Mouse (Mus musculus): Measurements from ENCODE around the gene Icmt. TPM values are rescaled to one million over a fixed set of nuclear protein-coding genes. Genes with fewer than 3 reads are reported as not detected.

The Icmt gene
- polyA plus RNA-seq, 1 experiment from 2014 or later, result 23.5 TPM

DNA sequence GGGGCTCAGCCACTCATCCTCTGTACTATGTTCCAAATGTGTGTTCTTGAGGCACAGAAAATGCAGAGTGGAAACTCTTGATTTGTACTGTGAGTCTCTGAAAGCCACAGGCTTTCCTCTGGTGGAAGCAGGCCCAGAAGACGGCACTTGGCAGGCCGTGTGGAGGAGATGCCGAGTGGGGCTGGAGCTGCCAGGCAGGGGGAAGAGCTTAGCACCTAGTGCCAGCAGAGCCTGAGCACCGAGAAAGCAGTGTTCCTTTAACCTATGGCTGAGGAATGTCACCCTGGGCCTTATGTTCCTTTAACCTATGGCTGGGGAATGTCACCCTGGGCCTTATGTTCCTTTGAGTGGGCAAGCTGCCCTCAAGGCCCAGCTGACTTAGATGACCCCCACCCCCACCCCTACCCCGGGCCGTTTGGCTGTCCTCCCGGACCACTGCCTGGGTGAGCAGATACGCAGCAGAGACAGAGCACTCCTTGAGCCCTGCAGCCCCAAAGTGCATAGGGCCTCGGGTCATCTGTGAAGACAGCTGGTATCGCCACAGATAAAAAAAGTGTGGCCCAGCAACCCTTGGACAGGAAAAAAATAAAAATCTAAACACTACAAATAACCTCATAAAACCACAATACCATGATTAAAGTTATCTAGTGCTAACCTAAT, 30.7 kb upstream of the Icmt start:
- Histone ChIP-seq H3K27me3 (no peaks in the 10 kb centered on the region), H3K4me2 (no peak overlapping the region), H3K27ac (no peak overlapping the region), H3K4me3 (no peak overlapping the region), H3K9ac (0 out of 2 replicates have a peak overlapping the region, but pooled peaks have one; percentile 22), H3K9me3 (no peaks in the 10 kb centered on the region), H3K36me3 (no peaks in the 10 kb centered on the region), H3K4me1 (peaks cover 52% of the 10 kb centered on the region)
- ATAC-seq (ENCODE audit: insufficient number of reproducible peaks, insufficient read depth, low FRiP score, low TSS enrichment, low read depth), result no peak
- WGBS, result 53% methylated on average over 10 of the region's 10 CpGs

DNA sequence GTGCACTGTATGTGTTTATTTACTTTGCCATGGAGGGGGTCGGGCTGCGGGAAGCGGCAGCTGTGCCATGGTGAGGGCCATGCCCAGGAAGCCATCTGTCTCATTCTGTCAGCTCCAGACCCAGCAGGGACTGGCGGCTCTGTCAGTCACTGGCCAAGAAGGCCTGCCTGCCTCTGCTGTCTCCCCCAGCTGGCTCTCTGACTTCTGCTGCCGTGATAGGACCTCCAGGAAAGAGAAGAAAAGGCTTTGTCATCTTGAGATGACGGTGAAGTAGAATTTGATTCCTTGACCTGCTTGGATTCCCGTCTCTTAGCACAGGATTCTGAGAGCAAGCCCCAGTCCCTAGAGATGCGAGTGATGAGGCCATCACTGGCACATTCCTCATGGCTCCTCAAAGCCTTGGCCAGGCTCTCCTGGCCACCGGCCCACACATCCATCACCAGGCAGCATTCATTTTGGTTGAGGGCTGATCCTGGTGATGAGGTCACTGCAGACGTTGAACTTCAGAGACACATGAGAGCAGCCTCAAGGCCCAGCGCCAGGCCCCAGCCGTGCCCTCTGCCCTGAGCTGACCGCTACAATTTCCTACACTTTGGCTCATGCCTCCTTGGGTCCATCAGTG, 29.2 kb upstream of the Icmt start:
- Histone ChIP-seq H3K4me2 (no peak overlapping the region), H3K36me3 (no peaks in the 10 kb centered on the region), H3K27ac (no peak overlapping the region), H3K9me3 (no peaks in the 10 kb centered on the region), H3K4me1 (peaks cover 52% of the 10 kb centered on the region), H3K9ac (0 out of 2 replicates have a peak overlapping the region, but pooled peaks have one; percentile 40), H3K4me3 (no peak overlapping the region), H3K27me3 (no peaks in the 10 kb centered on the region)
- no peak for ATAC-seq (ENCODE audit: insufficient number of reproducible peaks, insufficient read depth, low FRiP score, low TSS enrichment, low read depth)
- 83% methylated on average over 13 of the region's 13 CpGs for WGBS

- WGBS, result 85% methylated on average over 13 of the region's 13 CpGs
Measured at GRCm38 (mm10) chr4:152269967-152270366, 27.1 kb upstream of the Icmt start.

DNA sequence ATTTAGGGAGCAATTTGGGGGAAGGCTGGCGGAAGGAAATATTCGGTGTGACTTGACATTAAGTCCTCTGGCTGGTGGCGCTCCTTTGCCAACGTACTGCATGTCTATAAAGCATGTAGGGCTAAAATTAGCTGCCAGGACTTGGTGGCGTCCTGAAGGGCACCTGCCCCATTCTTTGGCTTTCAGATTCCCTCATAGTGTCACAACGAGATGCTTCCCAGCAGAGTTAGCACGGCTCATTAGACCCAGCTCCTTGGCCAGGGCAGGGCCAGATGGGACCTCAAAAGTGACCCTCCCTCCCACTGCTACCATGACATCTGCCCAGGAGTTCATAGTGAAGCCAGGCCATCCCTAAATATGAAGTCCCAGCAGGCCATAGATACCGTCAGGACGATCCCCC, 26.4 kb upstream of the Icmt start:
- WGBS, result 77% methylated on average over 9 of the region's 9 CpGs

More at GRCm38 (mm10) chr4:152269967-152270366, 27.1 kb upstream of the Icmt start:
- H3K9me3 ChIP-seq, result no peaks in the 10 kb centered on the region
- H3K36me3 ChIP-seq, result no peaks in the 10 kb centered on the region
- H3K4me2 ChIP-seq, result no peak overlapping the region
- peaks cover under 1% of the 10 kb centered on the region; the same call in 1 of the 2 replicates for H3K27me3 ChIP-seq
- H3K27ac ChIP-seq, result no peak overlapping the region
- H3K4me1 ChIP-seq, result peaks cover 47% of the 10 kb centered on the region
- no peak for ATAC-seq (ENCODE audit: insufficient number of reproducible peaks, insufficient read depth, low FRiP score, low TSS enrichment, low read depth)
- H3K9ac ChIP-seq, result no peak overlapping the region
- H3K4me3 ChIP-seq, result no peak overlapping the region

DNA sequence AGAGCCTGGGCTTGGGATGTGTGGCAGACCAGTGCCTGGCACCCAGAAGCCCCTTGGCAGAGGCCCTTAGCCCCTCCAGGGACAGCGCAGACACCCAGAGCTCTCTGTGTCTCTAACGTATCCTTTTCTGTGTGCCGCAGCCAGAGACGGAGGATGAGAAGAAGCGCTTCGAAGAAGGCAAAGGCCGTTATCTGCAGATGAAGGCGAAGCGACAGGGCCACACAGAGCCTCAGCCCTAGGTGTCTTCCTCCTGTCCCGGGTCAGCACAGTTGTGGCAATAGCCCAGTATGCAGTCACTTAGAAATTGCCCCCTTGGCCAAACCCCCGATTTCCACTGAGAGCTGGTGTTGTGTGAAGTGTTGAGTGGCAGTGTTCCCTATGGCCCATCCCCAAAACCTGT, 25.7 kb upstream of the Icmt start:
- Histone ChIP-seq H3K27ac (peak overlapping the region; percentile 83), H3K9ac (no peak overlapping the region), H3K4me2 (no peak overlapping the region), H3K36me3 (no peaks in the 10 kb centered on the region), H3K4me3 (no peak overlapping the region), H3K27me3 (peaks cover 14% of the 10 kb centered on the region), H3K9me3 (no peaks in the 10 kb centered on the region), H3K4me1 (peaks cover 58% of the 10 kb centered on the region)
- ATAC-seq (ENCODE audit: insufficient number of reproducible peaks, insufficient read depth, low FRiP score, low TSS enrichment, low read depth), result no peak
- 91% methylated on average over 11 of the region's 11 CpGs for WGBS

More for the DNA sequence above, 26.4 kb upstream of the Icmt start:
- Histone ChIP-seq H3K27me3 (peaks cover 6% of the 10 kb centered on the region), H3K36me3 (no peaks in the 10 kb centered on the region), H3K4me1 (peaks cover 53% of the 10 kb centered on the region), H3K4me3 (no peak overlapping the region), H3K4me2 (no peak overlapping the region), H3K27ac (no peak overlapping the region), H3K9me3 (no peaks in the 10 kb centered on the region), H3K9ac (no peak overlapping the region)
- ATAC-seq (ENCODE audit: insufficient number of reproducible peaks, insufficient read depth, low FRiP score, low TSS enrichment, low read depth), result no peak

DNA sequence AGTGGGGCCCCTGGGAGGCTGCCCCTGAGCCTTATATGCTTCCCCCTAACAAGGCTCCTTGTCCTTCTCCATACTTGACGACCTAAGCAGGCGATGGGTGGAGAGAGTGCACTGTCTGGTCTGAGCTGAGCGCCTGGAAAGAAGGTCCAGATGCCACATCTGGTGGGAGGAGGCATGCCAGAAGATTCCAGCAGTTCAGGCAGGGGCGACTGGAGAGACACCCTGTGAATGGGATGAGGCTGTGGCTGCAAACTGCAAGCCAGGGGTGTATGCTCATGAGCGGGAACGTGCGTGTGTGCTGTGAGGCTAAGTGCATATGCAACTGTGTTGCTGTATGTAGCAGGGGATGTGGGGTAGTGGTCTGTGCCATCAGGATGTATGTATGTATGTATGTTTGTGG, 25.0 kb upstream of the Icmt start:
- no peak overlapping the region for H3K4me3 ChIP-seq
- H3K4me2 ChIP-seq, result peak overlapping the region; percentile 20; the same call in 1 of the 2 replicates
- H3K27ac ChIP-seq, result peak overlapping the region; percentile 83
- H3K4me1 ChIP-seq, result peaks cover 56% of the 10 kb centered on the region
- WGBS, result 43% methylated on average over 7 of the region's 7 CpGs
- peak; percentile 18; the same call in 1 of the 2 replicates for ATAC-seq (ENCODE audit: insufficient number of reproducible peaks, insufficient read depth, low FRiP score, low TSS enrichment, low read depth)
- H3K9me3 ChIP-seq, result no peaks in the 10 kb centered on the region
- H3K9ac ChIP-seq, result 0 out of 2 replicates have a peak overlapping the region, but pooled peaks have one; percentile 37
- H3K27me3 ChIP-seq, result peaks cover 20% of the 10 kb centered on the region
- no peaks in the 10 kb centered on the region for H3K36me3 ChIP-seq

DNA sequence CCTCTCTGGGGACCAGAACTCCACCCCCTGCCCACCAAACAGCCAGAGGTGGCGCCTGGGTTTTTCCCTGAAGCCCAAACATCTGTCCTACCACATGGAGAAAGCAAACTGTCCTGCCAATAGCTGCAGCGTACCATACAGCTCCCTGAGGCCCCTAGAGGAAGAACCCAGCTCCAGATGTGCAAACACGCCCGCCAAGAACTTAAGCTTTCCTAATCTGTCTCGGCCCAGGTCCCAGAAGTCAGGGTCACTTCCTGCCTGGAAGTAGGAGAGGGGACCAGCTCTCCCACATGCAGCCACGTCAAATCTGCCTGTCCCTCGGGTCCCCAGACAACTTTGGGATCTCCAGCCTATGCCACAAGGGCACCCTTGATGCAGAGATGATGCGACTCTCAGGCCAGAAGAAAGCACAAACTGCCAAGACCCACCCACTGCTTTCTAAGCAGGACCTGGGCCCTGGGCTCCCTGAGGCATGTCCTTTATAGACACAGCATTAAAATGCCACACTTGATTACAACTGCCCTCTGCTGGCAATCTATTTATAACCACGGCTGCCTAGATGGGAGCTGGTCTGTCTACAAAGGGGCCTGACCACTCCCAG, 24.5 kb upstream of the Icmt start:
- H3K4me3 ChIP-seq, result no peak overlapping the region
- H3K4me1 ChIP-seq, result peaks cover 53% of the 10 kb centered on the region
- peak overlapping the region; percentile 20; the same call in 1 of the 2 replicates for H3K4me2 ChIP-seq
- peak overlapping the region; percentile 83 for H3K27ac ChIP-seq
- H3K27me3 ChIP-seq, result peaks cover 23% of the 10 kb centered on the region
- 13% methylated on average over 9 of the region's 9 CpGs for WGBS
- H3K9me3 ChIP-seq, result no peaks in the 10 kb centered on the region
- 0 out of 2 replicates have a peak overlapping the region, but pooled peaks have one; percentile 37 for H3K9ac ChIP-seq
- no peak for ATAC-seq (ENCODE audit: insufficient number of reproducible peaks, insufficient read depth, low FRiP score, low TSS enrichment, low read depth)
- no peaks in the 10 kb centered on the region for H3K36me3 ChIP-seq

DNA sequence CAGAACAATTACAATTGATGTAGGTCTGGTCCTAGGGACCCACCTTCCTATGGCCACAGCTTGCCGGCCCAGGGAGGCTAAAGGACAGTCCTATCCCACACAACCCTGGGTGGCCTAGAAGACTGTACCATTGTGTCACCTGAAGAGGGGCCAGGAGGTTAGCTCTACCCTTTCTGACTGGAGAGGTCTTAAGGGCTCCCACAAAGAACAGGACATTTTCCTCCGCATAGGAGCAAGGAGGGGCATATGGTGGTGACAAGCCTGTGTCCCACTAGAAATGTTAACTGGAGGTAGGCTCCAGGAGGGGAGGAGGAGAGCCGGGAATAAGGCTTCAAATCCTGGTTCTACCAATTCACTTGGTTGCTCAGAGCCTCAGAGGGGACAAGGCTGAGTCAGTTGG, 23.8 kb upstream of the Icmt start:
- Histone ChIP-seq H3K36me3 (no peaks in the 10 kb centered on the region), H3K4me1 (peaks cover 50% of the 10 kb centered on the region), H3K9me3 (no peaks in the 10 kb centered on the region), H3K4me2 (peak overlapping the region; percentile 93), H3K27me3 (peaks cover 23% of the 10 kb centered on the region), H3K9ac (peak overlapping the region; percentile 89; the same call in 1 of the 2 replicates), H3K27ac (peak overlapping the region; percentile 83), H3K4me3 (peak overlapping the region; percentile 70)
- 42% methylated on average over 3 of the region's 3 CpGs for WGBS
- no peak for ATAC-seq (ENCODE audit: insufficient number of reproducible peaks, insufficient read depth, low FRiP score, low TSS enrichment, low read depth)

DNA sequence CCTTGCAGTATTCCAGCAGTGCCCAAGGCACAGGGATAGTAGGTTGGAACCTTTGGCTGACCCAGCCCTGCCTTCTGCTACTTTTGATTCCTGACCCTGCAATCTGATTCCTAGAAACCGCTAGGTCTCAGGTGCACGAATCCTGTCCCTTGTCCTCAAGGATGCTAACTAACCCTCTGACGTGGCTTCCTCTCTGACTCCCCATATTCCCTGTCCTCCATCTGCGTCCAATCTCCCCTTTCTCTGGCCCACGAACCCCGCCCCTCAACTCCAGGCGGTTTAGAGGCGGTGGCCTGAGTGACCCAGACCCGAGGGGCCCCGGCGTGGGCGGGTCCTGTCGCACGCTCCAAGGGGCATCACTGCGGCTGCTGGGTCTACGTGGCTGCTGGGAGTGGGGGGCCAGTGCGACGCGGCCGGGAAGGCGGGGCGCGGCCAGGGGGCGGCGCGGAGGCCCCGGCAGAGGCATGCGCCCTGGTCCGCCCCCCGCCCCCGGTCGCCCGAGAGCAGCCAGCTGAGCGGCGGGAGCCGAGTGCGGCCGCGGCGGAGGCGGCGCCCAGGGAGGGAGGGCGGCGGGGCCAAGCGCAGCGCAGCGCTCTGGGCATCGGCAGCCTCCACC, 23.3 kb upstream of the Icmt start, which contains the start of gene Gpr153:
TSS of gene Gpr153 (plus strand) at position 612 of the 616 bp plus-strand sequence.
- peak within 1 kb of the TSS; percentile 70 for H3K4me3 ChIP-seq
- H3K9me3 ChIP-seq, result no peaks in the 10 kb centered on the region
- peak within 1 kb of the TSS; percentile 83 for H3K27ac ChIP-seq
- peak within 1 kb of the TSS; percentile 93 for H3K4me2 ChIP-seq
- peaks cover 23% of the 10 kb centered on the region for H3K27me3 ChIP-seq
- peaks cover 50% of the 10 kb centered on the region for H3K4me1 ChIP-seq
- H3K9ac ChIP-seq, result peak within 1 kb of the TSS; percentile 89
- under 1% methylated on average over 42 of the region's 48 CpGs for WGBS
- ATAC-seq (ENCODE audit: insufficient number of reproducible peaks, insufficient read depth, low FRiP score, low TSS enrichment, low read depth), result peak; percentile 54
- H3K36me3 ChIP-seq, result no peaks in the 10 kb centered on the region

DNA sequence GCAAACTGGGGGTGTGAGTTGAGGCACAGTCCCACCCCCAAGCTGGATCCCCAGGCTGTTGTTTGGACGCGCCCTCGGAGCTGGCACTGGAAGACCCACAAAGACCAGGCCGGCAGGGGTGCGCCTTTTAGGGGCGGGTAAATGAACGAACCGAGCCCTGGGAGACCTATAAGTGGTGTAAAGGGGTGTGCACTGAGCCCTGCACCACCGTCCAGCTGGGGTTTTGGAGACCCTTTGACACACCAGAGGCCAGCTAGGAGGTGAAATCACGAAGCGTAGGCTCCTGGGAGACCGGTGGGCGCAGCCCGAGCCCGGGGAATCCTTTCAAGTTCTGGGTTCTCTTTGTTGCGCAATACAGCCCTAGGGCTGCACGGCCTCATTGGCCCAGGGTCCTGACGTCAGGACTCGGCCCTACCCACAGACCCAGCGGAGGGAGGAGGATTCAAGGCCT, 22.3 kb upstream of the Icmt start:
- peaks cover 29% of the 10 kb centered on the region for H3K27me3 ChIP-seq
- WGBS, result 2% methylated on average over 20 of the region's 20 CpGs
- peak overlapping the region; percentile 83; the same call in 1 of the 2 replicates for H3K27ac ChIP-seq
- H3K4me2 ChIP-seq, result peak overlapping the region; percentile 93
- peaks cover 50% of the 10 kb centered on the region for H3K4me1 ChIP-seq
- no peaks in the 10 kb centered on the region for H3K9me3 ChIP-seq
- peaks cover 9% of the 10 kb centered on the region for H3K36me3 ChIP-seq
- peak overlapping the region; percentile 70 for H3K4me3 ChIP-seq
- ATAC-seq (ENCODE audit: insufficient number of reproducible peaks, insufficient read depth, low FRiP score, low TSS enrichment, low read depth), result no peak
- peak overlapping the region; percentile 89 for H3K9ac ChIP-seq

Data from embryonic facial prominence, embryonic 13.5 days (tissue).